Mouse (Mus musculus): ENCODE data around the gene Sctr. TPM values are rescaled to one million over a fixed set of nuclear protein-coding genes. Genes with fewer than 3 reads are reported as not detected.

Gene Sctr
- polyA plus RNA-seq, 1 experiment = 1.1 TPM

DNA sequence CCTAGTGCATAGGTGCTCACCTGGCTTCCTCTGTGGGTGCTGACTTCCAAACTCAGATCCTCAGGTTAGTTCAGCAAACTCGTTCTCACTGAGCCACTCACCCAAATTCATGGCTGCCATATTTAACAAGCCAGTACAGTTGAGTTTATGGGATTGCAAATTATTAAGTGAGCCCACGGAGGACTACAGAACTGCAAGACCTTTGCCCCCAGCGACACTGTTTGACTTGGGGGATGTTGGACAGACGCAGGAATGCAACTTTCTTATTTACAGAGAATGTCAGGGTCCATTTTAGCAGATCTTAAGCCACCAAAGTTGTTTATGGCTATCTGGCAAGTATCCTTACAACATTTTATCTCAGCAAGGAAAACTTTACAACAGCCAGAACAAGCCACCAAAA lies 31.6 kb upstream of the Sctr start:
- 33% methylated on average over 4 of the region's 4 CpGs for WGBS
- H3K4me3 ChIP-seq (ENCODE audit: low read depth, low read length) = no peak overlapping the region
- no peaks in the 10 kb centered on the region for H3K4me1 ChIP-seq (ENCODE audit: control insufficient read depth, insufficient read depth, insufficient read length, low read length)
- TF ChIP-seq CTCF (IDR thresholded peaks at IDR 0.05; ENCODE audit: extremely low read depth, insufficient read length, insufficient replicate concordance, low read depth, low read length) (no peak), POLR2A (IDR thresholded peaks at IDR 0.05; ENCODE audit: low read depth, low read length) (no peak)
- no peaks in the 10 kb centered on the region for H3K36me3 ChIP-seq (ENCODE audit: control insufficient read depth, insufficient read depth, low read length)
- H3K27ac ChIP-seq (ENCODE audit: insufficient read depth, low read depth, low read length) = no peak overlapping the region
- H3K27me3 ChIP-seq (ENCODE audit: control insufficient read depth, insufficient read depth, low read length) = no peaks in the 10 kb centered on the region

DNA sequence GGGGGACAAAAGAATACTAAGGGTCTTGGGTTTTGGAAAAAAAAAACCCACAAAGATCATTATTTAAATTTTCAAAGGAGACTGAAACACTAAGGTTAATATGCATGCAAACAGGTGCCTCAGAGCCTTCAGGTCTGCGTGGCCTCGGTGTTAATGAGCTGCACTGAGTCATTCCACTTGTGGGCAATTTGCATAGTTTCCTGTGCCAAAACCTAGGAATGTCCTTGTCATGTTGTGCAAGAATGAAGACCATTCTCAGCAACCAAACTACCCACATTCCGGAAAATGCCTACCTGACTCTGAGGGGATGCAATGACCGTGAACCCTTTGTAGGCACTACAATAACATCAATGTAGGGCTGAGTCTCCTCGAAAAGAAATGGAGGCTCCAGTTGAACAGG lies 20.1 kb upstream of the Sctr start:
- Histone ChIP-seq H3K4me3 (ENCODE audit: low read depth, low read length) (no peak overlapping the region), H3K4me1 (ENCODE audit: control insufficient read depth, insufficient read depth, insufficient read length, low read length) (no peaks in the 10 kb centered on the region), H3K27ac (ENCODE audit: insufficient read depth, low read depth, low read length) (no peak overlapping the region), H3K27me3 (ENCODE audit: control insufficient read depth, insufficient read depth, low read length) (no peaks in the 10 kb centered on the region), H3K36me3 (ENCODE audit: control insufficient read depth, insufficient read depth, low read length) (no peaks in the 10 kb centered on the region)
- 87% methylated on average over 5 of the region's 5 CpGs for WGBS
- TF ChIP-seq CTCF (IDR thresholded peaks at IDR 0.05; ENCODE audit: extremely low read depth, insufficient read length, insufficient replicate concordance, low read depth, low read length) = no peak
- no peak for TF ChIP-seq POLR2A (IDR thresholded peaks at IDR 0.05; ENCODE audit: low read depth, low read length)

DNA sequence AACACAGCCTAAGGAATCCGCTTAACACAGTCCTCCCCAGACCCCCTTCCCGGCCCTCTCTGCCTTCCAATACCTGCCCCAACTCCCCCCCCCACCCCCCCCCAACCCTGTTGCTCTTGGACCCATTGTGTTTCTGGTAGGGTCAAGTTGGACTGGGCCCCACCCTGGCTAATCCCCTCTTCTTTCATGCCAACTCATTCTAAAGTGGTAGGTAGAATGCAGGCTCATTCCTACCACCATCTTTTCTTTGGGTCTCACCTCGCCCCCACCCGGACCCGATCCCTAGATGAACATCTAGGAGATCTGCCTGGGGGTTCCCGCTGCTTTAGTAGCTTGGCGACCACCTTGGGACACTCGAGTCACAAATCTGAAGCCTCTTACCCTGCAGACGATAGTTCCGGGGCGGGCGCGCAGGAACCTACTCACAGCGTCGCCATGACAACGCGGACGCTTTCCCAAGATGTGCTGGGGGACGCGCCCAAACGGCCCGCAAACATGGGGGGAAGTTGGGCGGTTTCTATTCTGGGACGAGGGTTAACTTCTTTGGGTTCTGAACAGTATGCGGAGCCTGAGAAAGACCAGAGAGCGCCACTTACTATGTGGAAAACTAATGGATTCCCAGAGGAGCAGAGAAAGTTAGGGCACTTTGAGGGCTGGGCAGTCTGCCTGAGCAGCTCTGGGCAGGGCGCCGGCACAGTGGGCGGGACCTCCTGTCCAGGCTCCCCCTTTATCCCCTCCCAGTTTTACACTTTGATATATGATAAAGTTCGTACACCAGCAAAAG lies 9.7 kb upstream of the Sctr start, which contains the start of gene Cfap221:
Cfap221 (minus strand) TSS at position 437 of the 784 bp plus-strand sequence.
- peak within 1 kb of the TSS; percentile 52 for H3K4me3 ChIP-seq (ENCODE audit: low read depth, low read length)
- 6% methylated on average over 30 of the region's 30 CpGs for WGBS
- no peak for TF ChIP-seq POLR2A (IDR thresholded peaks at IDR 0.05; ENCODE audit: low read depth, low read length)
- TF ChIP-seq CTCF (IDR thresholded peaks at IDR 0.05; ENCODE audit: extremely low read depth, insufficient read length, insufficient replicate concordance, low read depth, low read length) = no peak
- no peaks in the 10 kb centered on the region for H3K36me3 ChIP-seq (ENCODE audit: control insufficient read depth, insufficient read depth, low read length)
- H3K4me1 ChIP-seq (ENCODE audit: control insufficient read depth, insufficient read depth, insufficient read length, low read length) = peaks cover 9% of the 10 kb centered on the region; the same call in 1 of the 2 replicates
- peaks cover 4% of the 10 kb centered on the region; the same call in 1 of the 2 replicates for H3K27me3 ChIP-seq (ENCODE audit: control insufficient read depth, insufficient read depth, low read length)
- H3K27ac ChIP-seq (ENCODE audit: insufficient read depth, low read depth, low read length) = no peak within 1 kb of the TSS

DNA sequence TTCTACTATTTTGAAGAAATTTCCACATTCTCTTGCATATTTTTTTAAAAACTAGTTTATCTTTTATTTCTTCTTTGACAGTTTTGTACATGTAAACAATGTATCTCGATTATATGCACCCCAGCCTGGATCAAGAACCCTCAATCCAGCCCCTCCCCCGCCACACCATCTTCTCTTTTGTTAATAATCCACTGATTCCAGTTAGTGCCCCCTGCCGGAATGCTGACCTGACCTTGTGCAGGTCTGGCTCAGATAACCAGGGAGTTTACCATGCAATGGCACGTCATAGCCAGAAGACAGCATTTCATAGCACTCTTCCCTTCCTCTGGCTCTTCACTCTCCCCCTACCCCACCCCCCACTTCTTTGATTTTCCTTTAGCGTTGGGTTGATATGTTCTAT lies 9.1 kb upstream of the Sctr start:
- H3K36me3 ChIP-seq (ENCODE audit: control insufficient read depth, insufficient read depth, low read length) = no peaks in the 10 kb centered on the region
- TF ChIP-seq CTCF (IDR thresholded peaks at IDR 0.05; ENCODE audit: extremely low read depth, insufficient read length, insufficient replicate concordance, low read depth, low read length) (no peak), POLR2A (IDR thresholded peaks at IDR 0.05; ENCODE audit: low read depth, low read length) (no peak)
- H3K27ac ChIP-seq (ENCODE audit: insufficient read depth, low read depth, low read length) = no peak overlapping the region
- H3K4me3 ChIP-seq (ENCODE audit: low read depth, low read length) = no peak overlapping the region
- 21% methylated on average over 5 of the region's 5 CpGs for WGBS
- peaks cover 9% of the 10 kb centered on the region; the same call in 1 of the 2 replicates for H3K4me1 ChIP-seq (ENCODE audit: control insufficient read depth, insufficient read depth, insufficient read length, low read length)
- peaks cover 4% of the 10 kb centered on the region; the same call in 1 of the 2 replicates for H3K27me3 ChIP-seq (ENCODE audit: control insufficient read depth, insufficient read depth, low read length)

DNA sequence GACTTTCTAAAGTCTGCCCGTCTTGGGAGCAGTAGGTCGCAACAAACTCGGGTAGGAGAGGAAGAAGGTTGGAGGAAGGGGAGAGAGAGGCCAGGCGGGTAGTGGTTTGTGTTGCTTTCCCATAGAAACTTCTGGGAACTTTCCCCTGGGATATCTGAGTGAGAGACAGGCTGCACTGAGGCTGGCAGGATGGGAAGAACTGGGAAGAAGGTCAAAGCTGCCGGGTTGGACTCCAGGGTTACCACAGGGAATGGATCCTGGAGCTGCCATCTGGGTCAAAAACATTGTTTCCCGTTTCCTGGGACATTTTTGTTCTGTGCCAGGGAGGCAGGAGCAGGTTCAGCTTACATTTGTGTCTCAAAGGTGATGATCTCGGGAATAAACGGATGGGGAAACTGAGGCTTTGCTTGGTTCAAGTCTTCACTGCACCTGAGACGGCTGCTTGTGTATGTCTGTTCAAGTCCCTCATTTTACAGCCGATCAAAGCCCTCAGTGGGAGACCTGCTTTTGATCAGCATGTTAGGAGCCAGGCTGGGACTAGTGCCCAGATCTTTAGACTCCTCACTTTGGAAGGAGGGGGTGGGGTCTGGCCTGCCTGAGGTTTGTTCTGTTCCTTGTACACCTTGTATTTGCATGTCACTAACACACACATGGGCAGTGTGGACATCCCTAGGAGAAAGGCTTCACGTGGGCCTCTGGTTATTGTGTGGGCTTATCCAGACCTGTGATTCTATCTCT lies 1.3 kb downstream of the Sctr start:
- H3K4me3 ChIP-seq (ENCODE audit: low read depth, low read length) = no peak overlapping the region
- H3K4me1 ChIP-seq (ENCODE audit: control insufficient read depth, insufficient read depth, insufficient read length, low read length) = no peaks in the 10 kb centered on the region
- peaks cover 17% of the 10 kb centered on the region for H3K27me3 ChIP-seq (ENCODE audit: control insufficient read depth, insufficient read depth, low read length)
- TF ChIP-seq POLR2A (IDR thresholded peaks at IDR 0.05; ENCODE audit: low read depth, low read length) (no peak), CTCF (IDR thresholded peaks at IDR 0.05; ENCODE audit: extremely low read depth, insufficient read length, insufficient replicate concordance, low read depth, low read length) (no peak)
- WGBS = 51% methylated on average over 11 of the region's 11 CpGs
- H3K27ac ChIP-seq (ENCODE audit: insufficient read depth, low read depth, low read length) = no peak overlapping the region
- no peaks in the 10 kb centered on the region for H3K36me3 ChIP-seq (ENCODE audit: control insufficient read depth, insufficient read depth, low read length)

DNA sequence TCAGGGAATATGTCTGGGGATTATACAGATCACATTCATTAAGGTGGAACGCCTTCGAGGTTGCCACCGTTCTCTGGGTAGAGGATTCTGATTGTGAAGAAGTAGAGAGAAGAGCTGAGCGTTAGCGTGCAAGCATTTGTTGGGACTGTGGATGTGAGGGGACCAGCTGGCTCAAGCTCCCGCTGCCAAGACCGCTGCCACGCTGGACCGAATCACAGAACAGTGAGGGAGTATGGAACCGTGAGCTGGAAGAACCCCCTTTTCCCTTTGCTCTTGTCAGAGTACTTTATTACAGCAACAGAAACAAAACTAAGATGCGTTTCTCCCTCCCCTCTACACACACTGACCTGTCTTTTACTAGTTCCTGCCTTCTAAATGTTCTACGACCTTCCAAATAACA lies 5.9 kb downstream of the Sctr start:
- Histone ChIP-seq H3K27ac (ENCODE audit: insufficient read depth, low read depth, low read length) (no peak overlapping the region), H3K4me3 (ENCODE audit: low read depth, low read length) (no peak overlapping the region)
- TF ChIP-seq CTCF (IDR thresholded peaks at IDR 0.05; ENCODE audit: extremely low read depth, insufficient read length, insufficient replicate concordance, low read depth, low read length) (no peak), POLR2A (IDR thresholded peaks at IDR 0.05; ENCODE audit: low read depth, low read length) (no peak)

DNA sequence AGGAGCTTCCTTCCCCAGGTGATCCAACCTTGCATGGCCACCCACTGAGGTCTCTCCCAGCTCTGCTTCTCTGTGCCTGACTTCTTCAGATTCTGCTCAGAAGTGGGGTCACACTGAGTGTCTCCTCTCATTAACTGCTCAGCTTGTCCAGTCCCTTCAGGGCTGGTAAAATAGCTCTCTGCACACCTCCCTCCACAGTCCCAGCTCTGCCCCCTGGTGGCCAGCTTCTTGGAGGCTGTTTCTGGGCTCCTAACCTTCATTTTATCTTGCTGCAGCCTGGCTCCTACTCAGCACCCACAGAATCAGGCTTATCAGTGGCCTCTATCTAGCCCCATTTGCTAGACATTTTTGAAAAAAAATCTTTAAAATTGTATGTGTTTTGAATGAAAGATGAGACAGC lies 6.4 kb downstream of the Sctr start:
- H3K4me3 ChIP-seq (ENCODE audit: low read depth, low read length) = no peak overlapping the region
- no peak overlapping the region for H3K27ac ChIP-seq (ENCODE audit: insufficient read depth, low read depth, low read length)
- TF ChIP-seq POLR2A (IDR thresholded peaks at IDR 0.05; ENCODE audit: low read depth, low read length) (no peak), CTCF (IDR thresholded peaks at IDR 0.05; ENCODE audit: extremely low read depth, insufficient read length, insufficient replicate concordance, low read depth, low read length) (peak; percentile 84; the same call in 1 of the 2 replicates)
- no peaks in the 10 kb centered on the region for H3K36me3 ChIP-seq (ENCODE audit: control insufficient read depth, insufficient read depth, low read length)
- peaks cover 3% of the 10 kb centered on the region; the same call in 1 of the 2 replicates for H3K27me3 ChIP-seq (ENCODE audit: control insufficient read depth, insufficient read depth, low read length)
- no peaks in the 10 kb centered on the region for H3K4me1 ChIP-seq (ENCODE audit: control insufficient read depth, insufficient read depth, insufficient read length, low read length)

More for the DNA sequence above, 5.9 kb downstream of the Sctr start:
- no peaks in the 10 kb centered on the region for H3K36me3 ChIP-seq (ENCODE audit: control insufficient read depth, insufficient read depth, low read length)
- peaks cover 8% of the 10 kb centered on the region for H3K27me3 ChIP-seq (ENCODE audit: control insufficient read depth, insufficient read depth, low read length)
- 84% methylated on average over 12 of the region's 12 CpGs for WGBS
- H3K4me1 ChIP-seq (ENCODE audit: control insufficient read depth, insufficient read depth, insufficient read length, low read length) = no peaks in the 10 kb centered on the region
